Mouse (Mus musculus) C2C12 (cell line): ENCODE measurements around the gene Wipf2. TPM values are rescaled to one million over a fixed set of nuclear protein-coding genes. Genes with fewer than 3 reads are reported as not detected.

Experiments
- H3K27me3 ChIP-seq: one replicate; pipeline ENCODE4 v1.6.1; 2011; ENCODE audit not compliant: control insufficient read depth, insufficient read depth, insufficient read length
- H3K36me3 ChIP-seq: one replicate; pipeline ENCODE4 v1.6.1; 2011; ENCODE audit not compliant: control insufficient read depth, insufficient read depth
- H3K4me3 ChIP-seq: one replicate; pipeline ENCODE4 v1.5.1; 2011; ENCODE audit warnings: mild to moderate bottlenecking, control low read depth; ENCODE audit not compliant: poor library complexity, insufficient read depth, severe bottlenecking
- H3K79me2 ChIP-seq: one replicate; pipeline ENCODE4 v1.6.1; 2011; ENCODE audit not compliant: control insufficient read depth, insufficient read depth
- H3K79me3 ChIP-seq: one replicate; pipeline ENCODE4 v1.6.1; 2011; ENCODE audit warnings: low read depth, control low read depth
- H3ac ChIP-seq: one replicate; pipeline ENCODE3; 2011; ENCODE audit warnings: low read depth; ENCODE audit not compliant: control insufficient read depth, insufficient read length
- CEBPB ChIP-seq: IDR thresholded peaks from one replicate; pipeline ENCODE4 v1.6.1; 2011; ENCODE audit warnings: low read depth, mild to moderate bottlenecking, control low read depth, moderate library complexity
- CTCF ChIP-seq: IDR thresholded peaks from one replicate; pipeline ENCODE4 v1.5.1; 2011; ENCODE audit not compliant: control insufficient read depth, insufficient read depth, insufficient read length
- FOSL1 ChIP-seq: IDR thresholded peaks from one replicate; pipeline ENCODE4 v1.8.0; 2011; ENCODE audit warnings: mild to moderate bottlenecking, low read length; ENCODE audit not compliant: poor library complexity, insufficient read depth, severe bottlenecking
- MAX ChIP-seq: IDR thresholded peaks from one replicate; pipeline ENCODE4 v1.6.1; 2011; ENCODE audit warnings: mild to moderate bottlenecking, control low read depth
- MYOD1 ChIP-seq: IDR thresholded peaks from one replicate; pipeline ENCODE4 v1.6.1; 2011; ENCODE audit warnings: low read depth; ENCODE audit not compliant: control insufficient read depth, insufficient read length
- MYOG ChIP-seq: IDR thresholded peaks from one replicate; pipeline ENCODE4 v1.6.1; 2011; ENCODE audit not compliant: control insufficient read depth, insufficient read length; ENCODE audit errors: extremely low read depth
- USF1 ChIP-seq: IDR thresholded peaks from one replicate; pipeline ENCODE4 v1.6.1; 2011; ENCODE audit warnings: low read depth, mild to moderate bottlenecking, control low read depth, moderate library complexity
- polyA plus RNA-seq: library from polyadenylated mRNA; unstranded; fragments of >200 nt; fragmentation: generic; extraction: Trizol; gene quantifications from one replicate; pipeline ENCODE4 v1.2.1, GENCODE M21; 2012; ENCODE audit warnings: missing spikeins

The Wipf2 gene
- polyA plus RNA-seq, 1 experiment: 4.5 TPM

DNA sequence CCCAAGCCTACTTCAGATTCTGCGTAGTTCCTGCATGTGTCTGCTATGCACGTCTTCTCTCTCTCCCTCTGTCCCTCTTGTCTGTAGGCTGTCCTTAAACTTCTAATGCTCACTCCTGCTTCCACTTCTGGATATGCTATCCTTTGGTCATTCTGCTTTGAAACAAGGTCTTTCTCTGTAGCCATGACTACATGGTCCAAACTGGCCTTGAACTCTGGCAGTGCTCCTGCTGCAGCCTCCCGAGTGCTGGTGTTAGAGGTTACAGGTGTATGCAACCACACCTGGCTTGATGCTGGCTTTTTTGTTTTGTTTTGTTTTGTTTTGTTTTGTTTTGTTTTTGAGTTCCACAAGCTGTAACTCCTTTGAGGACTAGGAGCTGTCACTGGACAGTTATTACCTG, 70.9 kb downstream of the Wipf2 start:
- no peak for TF ChIP-seq MYOG
- no peak for TF ChIP-seq CTCF
- no peak for TF ChIP-seq MAX
- TF ChIP-seq USF1: no peak
- TF ChIP-seq MYOD1: no peak
- no peak for TF ChIP-seq FOSL1
- no peak for TF ChIP-seq CEBPB
- Histone ChIP-seq H3K79me2 (peaks cover 37% of the 10 kb centered on the region), H3K79me3 (peaks cover 18% of the 10 kb centered on the region), H3K4me3 (no peak overlapping the region), H3K36me3 (no peaks in the 10 kb centered on the region), H3K27me3 (no peaks in the 10 kb centered on the region), H3ac (no peak overlapping the region)

DNA sequence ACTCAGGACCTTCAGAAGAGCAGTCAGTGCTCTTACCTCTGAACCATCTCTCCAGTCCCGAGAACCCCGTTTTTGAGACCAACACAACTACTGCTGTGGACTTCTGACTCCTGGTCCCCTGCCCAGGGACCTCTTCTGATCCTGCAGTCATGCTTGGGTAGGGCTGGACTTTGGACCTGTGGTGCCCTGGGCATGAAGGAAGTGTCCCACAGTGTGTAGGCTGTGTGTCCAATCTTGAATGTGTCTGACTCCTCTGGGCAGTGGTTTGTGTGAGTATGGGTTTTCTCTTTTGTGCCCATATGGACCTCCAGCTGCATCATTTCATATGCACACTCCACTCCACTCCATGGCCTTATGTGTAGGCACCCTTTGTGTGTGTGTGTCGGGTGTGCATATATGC, 71.7 kb downstream of the Wipf2 start:
- Histone ChIP-seq H3K79me3 (peaks cover 25% of the 10 kb centered on the region), H3ac (no peak overlapping the region), H3K79me2 (peaks cover 44% of the 10 kb centered on the region), H3K36me3 (no peaks in the 10 kb centered on the region), H3K27me3 (no peaks in the 10 kb centered on the region), H3K4me3 (no peak overlapping the region)
- TF ChIP-seq USF1 (no peak), MYOG (no peak), CEBPB (no peak), MAX (no peak), CTCF (no peak), MYOD1 (no peak), FOSL1 (no peak)

DNA sequence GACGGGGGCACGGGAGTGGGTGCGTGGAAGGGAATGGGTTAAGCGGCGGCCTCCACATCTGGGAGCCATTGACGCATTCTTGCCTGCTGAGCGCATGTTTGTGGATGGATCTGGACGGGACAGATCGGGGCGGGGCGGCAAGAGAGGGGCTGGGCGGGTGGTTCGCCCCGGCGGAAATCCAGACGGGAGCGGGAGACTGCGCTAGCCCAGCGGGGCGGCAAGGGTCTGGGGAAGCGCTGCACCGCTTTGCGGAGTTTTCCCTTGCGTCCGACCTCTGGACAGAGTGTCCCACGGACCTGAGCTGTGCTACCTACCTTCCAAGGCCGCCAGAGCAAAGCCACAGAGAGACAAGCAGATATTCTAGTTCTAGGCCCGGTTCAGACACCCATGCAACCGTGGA, 72.7 kb downstream of the Wipf2 start:
- H3K36me3 ChIP-seq: no peaks in the 10 kb centered on the region
- TF ChIP-seq MAX: peak; percentile 72
- TF ChIP-seq USF1: no peak

DNA sequence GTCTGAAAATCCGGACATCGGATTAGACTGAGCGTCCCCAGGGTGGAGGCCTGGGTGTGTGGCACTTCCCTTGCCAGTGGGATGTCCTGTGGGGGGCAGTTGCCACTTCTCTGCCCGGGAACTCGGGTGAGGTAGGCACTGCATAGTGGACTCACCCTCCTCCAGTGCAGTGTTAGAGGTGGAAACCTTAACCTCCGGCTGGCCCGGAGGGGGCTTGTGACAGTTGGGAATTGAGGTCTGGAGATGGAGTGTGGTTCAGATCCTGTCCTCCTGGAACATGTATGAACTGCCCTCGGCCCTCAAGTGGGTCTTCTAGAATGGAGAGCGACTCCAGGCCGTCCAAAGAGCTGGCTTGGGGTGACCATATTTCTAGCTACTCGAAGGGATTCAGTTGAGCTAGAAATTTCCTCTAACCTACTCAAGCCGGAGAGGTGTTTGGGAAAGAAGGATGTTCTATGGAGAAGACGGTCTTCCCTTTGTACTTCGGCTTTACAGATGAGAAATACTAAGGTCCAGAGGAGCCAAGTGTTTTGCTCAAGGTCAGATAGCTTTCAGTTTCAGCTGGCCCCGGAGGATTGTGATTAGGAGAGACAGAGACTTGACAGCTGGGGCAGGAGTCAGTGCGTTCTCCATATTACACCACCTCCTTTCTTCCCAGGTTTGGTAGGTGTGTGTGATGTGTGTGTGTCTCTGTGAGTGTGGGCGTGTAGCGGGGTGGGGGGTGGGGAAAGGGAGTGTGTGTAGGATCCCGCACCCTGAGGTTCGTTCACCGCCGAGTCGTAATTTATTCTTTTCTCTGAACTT, 73.4 kb downstream of the Wipf2 start:
- no peaks in the 10 kb centered on the region for H3K36me3 ChIP-seq
- peak overlapping the region; percentile 60 for H3ac ChIP-seq
- peaks cover 61% of the 10 kb centered on the region for H3K79me2 ChIP-seq
- H3K27me3 ChIP-seq: no peaks in the 10 kb centered on the region
- TF ChIP-seq USF1: no peak
- TF ChIP-seq CTCF: no peak
- TF ChIP-seq MYOD1: no peak
- TF ChIP-seq MYOG: no peak
- no peak for TF ChIP-seq MAX
- no peak for TF ChIP-seq FOSL1
- no peak for TF ChIP-seq CEBPB
- peak overlapping the region; percentile 77 for H3K4me3 ChIP-seq
- H3K79me3 ChIP-seq: peaks cover 40% of the 10 kb centered on the region

More for the DNA sequence above, 72.7 kb downstream of the Wipf2 start:
- H3K79me3 ChIP-seq: peaks cover 36% of the 10 kb centered on the region
- peak overlapping the region; percentile 60 for H3ac ChIP-seq
- H3K4me3 ChIP-seq: peak overlapping the region; percentile 77
- peaks cover 55% of the 10 kb centered on the region for H3K79me2 ChIP-seq
- no peaks in the 10 kb centered on the region for H3K27me3 ChIP-seq

DNA sequence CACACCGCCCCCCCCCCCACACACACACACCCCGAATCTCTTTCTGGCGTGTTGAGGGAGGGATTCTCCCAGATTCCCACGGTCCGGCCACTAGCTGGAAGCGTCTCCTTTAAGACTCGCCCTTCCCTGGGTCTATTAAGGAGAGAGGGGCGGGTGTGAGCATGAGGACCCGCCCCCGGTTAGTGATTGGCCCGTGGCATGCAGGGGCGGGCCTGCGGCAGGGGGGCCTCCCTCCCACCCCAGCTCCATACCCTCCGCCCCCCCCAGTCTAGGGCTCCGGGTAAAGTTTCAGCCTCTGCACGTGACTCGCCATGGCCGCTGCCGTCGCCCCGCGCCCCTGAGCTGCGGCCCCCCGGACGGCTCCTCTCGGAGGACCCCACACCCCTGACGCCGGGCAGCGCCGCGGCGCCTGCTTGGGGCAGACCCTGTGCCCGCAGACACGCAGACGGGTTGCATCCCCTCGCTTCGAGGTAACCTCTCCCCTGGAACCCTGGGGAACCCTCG, 74.0 kb downstream of the Wipf2 start:
- H3K36me3 ChIP-seq: no peaks in the 10 kb centered on the region

More for the DNA sequence above, 74.0 kb downstream of the Wipf2 start:
- Histone ChIP-seq H3ac (peak overlapping the region; percentile 90), H3K4me3 (peak overlapping the region; percentile 77), H3K27me3 (no peaks in the 10 kb centered on the region), H3K79me3 (peaks cover 40% of the 10 kb centered on the region), H3K79me2 (peaks cover 67% of the 10 kb centered on the region)
- TF ChIP-seq MYOG (no peak), FOSL1 (no peak), CTCF (no peak), MYOD1 (no peak), MAX (peak; percentile 51), CEBPB (no peak), USF1 (peak; percentile 79)
